Mouse (Mus musculus) hindbrain, postnatal 0 days (tissue): ENCODE measurements around the gene Kcnip4. TPM values are rescaled to one million over a fixed set of nuclear protein-coding genes. Genes with fewer than 3 reads are reported as not detected.

Experiments
- ATAC-seq: fragments of 200-750 bp; cut with Nextera tagmentation; 2 replicates; pipeline ENCODE4 v1.8.0; 2017; ENCODE audit warnings: mild to moderate bottlenecking, moderate TSS enrichment, moderate library complexity
- DNase-seq: peaks from one replicate; pipeline ENCODE4 v3.0.0-alpha.2; 2015; ENCODE audit warnings: low spot score
- H3K27ac ChIP-seq: fragments of 300-500 bp; sonication (generic); 2 replicates; pipeline ENCODE4 v1.5.1; 2014; ENCODE audit warnings: mild to moderate bottlenecking
- H3K27me3 ChIP-seq: fragments of 300-500 bp; sonication (generic); 2 replicates; pipeline ENCODE4 v1.6.1; 2014; ENCODE audit warnings: low read length, mixed read lengths; ENCODE audit not compliant: insufficient read depth
- H3K36me3 ChIP-seq: fragments of 300-500 bp; sonication (generic); 2 replicates; pipeline ENCODE4 v1.6.1; 2014; ENCODE audit warnings: low read length, mixed read lengths; ENCODE audit not compliant: insufficient read depth
- H3K4me1 ChIP-seq: fragments of 300-500 bp; sonication (generic); 2 replicates; pipeline ENCODE4 v1.6.1; 2014; ENCODE audit warnings: antibody characterized with exemption, low read length, mixed read lengths; ENCODE audit not compliant: insufficient read depth
- H3K4me2 ChIP-seq: fragments of 300-500 bp; sonication (generic); 2 replicates; pipeline ENCODE4 v1.6.1; 2014; ENCODE audit warnings: low read depth, mild to moderate bottlenecking, low read length, moderate library complexity, mixed read lengths
- H3K4me3 ChIP-seq: fragments of 300-500 bp; sonication (generic); 2 replicates; pipeline ENCODE4 v1.5.1; 2014; ENCODE audit warnings: low read length
- H3K9ac ChIP-seq: fragments of 300-500 bp; sonication (generic); replicated peaks from 2 replicates; pipeline ENCODE4 v1.6.1; 2014; ENCODE audit warnings: mild to moderate bottlenecking, low read length, moderate library complexity, mixed read lengths
- H3K9me3 ChIP-seq: fragments of 300-500 bp; sonication (generic); 2 replicates; pipeline ENCODE4 v1.6.1; 2016; ENCODE audit warnings: low read length, mixed read lengths
- CTCF ChIP-seq: IDR thresholded peaks from 2 replicates; pipeline ENCODE4 v1.5.1; 2016; ENCODE audit warnings: antibody characterized with exemption, control low read depth, low read depth
- WGBS: fragments of 180-500 bp; shearing (Covaris S2); extraction: QIAGEN DNeasy Blood & Tissue Kit; methylation state at CpG from one replicate; pipeline ENCODE4 v1.1.7; 2014; 5-methylcytosine and 5-hydroxymethylcytosine counted together
- polyA plus RNA-seq: library from polyadenylated mRNA; unstranded; fragments of >200 nt; fragmentation: Nextera tagmentation; extraction: Ambion mirVana; gene quantifications from 2 replicates; pipeline ENCODE4 v1.2.1, GENCODE M21; 2015
- total RNA-seq: library from RNA; depleted of rRNA; stranded (reverse); fragments of >200 nt; gene quantifications from 2 replicates; pipeline ENCODE4 v1.2.3, GENCODE M21; 2014

Kcnip4 gene
- total and polyA plus RNA-seq, 2 experiments from 2014 or later = 12.3 to 24.4 TPM

GRCm38 (mm10) chr5:49523997-49524393, 712 bp downstream of the Kcnip4 start:
- TF ChIP-seq CTCF = no peak
- ATAC-seq = peak; percentile 3; the same call in 1 of the 2 replicates
- DNase-seq = peak; percentile 3
- no peaks in the 10 kb centered on the region for H3K4me1 ChIP-seq
- H3K36me3 ChIP-seq = no peaks in the 10 kb centered on the region
- WGBS = 5% methylated on average over 11 of the region's 11 CpGs
- peak overlapping the region; percentile 75 for H3K4me3 ChIP-seq
- peak overlapping the region; percentile 99 for H3K4me2 ChIP-seq
- no peaks in the 10 kb centered on the region for H3K27me3 ChIP-seq
- peak overlapping the region; percentile 60 for H3K9ac ChIP-seq
- no peak overlapping the region for H3K27ac ChIP-seq
- no peaks in the 10 kb centered on the region for H3K9me3 ChIP-seq

DNA sequence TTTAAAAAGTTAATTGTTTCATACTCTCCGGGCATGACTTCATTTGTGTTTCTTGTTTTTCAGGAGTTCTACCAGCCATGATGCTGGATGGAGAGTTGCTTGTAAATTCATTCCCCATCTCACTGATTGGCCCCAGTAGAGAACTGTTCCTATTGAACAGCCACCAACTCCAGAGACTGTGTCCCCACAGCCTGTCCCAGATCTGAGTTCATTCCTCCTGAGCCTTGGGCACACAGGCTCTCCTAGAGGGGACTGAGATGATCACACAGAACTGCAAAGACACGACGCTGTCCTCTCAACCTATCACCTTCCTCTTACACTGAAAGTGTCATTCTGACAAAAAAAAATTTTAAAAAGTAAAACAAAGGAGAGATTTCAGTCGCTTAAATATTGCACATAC, 1.7 kb downstream of the Kcnip4 start:
- ATAC-seq (no peak), DNase-seq (no peak)
- no peaks in the 10 kb centered on the region for H3K4me1 ChIP-seq
- H3K9ac ChIP-seq = no peak overlapping the region
- H3K27me3 ChIP-seq = no peaks in the 10 kb centered on the region
- no peaks in the 10 kb centered on the region for H3K9me3 ChIP-seq
- 77% methylated on average over 4 of the region's 4 CpGs for WGBS
- no peaks in the 10 kb centered on the region for H3K36me3 ChIP-seq
- H3K4me2 ChIP-seq = no peak overlapping the region
- H3K27ac ChIP-seq = no peak overlapping the region
- no peak overlapping the region for H3K4me3 ChIP-seq
- no peak for TF ChIP-seq CTCF

GRCm38 (mm10) chr5:49498743-49499142, 26.0 kb downstream of the Kcnip4 start:
- Histone ChIP-seq H3K27me3 (no peaks in the 10 kb centered on the region), H3K9me3 (no peaks in the 10 kb centered on the region), H3K4me3 (no peak overlapping the region), H3K4me1 (no peaks in the 10 kb centered on the region), H3K27ac (no peak overlapping the region), H3K4me2 (no peak overlapping the region), H3K36me3 (no peaks in the 10 kb centered on the region), H3K9ac (no peak overlapping the region)
- no peak for TF ChIP-seq CTCF
- ATAC-seq = no peak
- WGBS = 90% methylated on average over 3 of the region's 3 CpGs
- DNase-seq = no peak

GRCm38 (mm10) chr5:49487270-49487669, 37.4 kb downstream of the Kcnip4 start:
- Histone ChIP-seq H3K27ac (no peak overlapping the region), H3K4me1 (no peaks in the 10 kb centered on the region)
- ATAC-seq = no peak

DNA sequence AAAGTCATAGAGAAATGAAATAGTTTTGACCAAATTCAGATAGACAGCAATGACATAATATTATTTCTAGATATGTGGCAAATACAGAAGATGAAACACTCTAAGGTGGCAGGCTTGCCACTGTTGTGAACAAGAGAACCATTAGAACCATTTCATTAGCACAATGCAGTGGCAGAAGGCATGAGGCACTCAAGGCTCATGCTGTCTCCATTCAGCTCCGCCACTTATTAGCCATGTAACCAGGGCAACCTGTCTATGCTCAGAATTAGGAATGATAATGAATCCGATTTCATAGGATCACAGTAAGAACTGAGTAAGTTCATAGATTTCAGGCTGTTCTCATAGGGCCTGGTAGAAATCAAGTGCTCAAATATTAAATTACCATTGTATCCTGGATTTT, 54.0 kb downstream of the Kcnip4 start:
- no peaks in the 10 kb centered on the region for H3K9me3 ChIP-seq
- H3K9ac ChIP-seq = no peak overlapping the region
- no peak overlapping the region for H3K4me3 ChIP-seq
- no peak overlapping the region for H3K27ac ChIP-seq
- DNase-seq = peak; percentile 5
- no peak for ATAC-seq
- no peak for TF ChIP-seq CTCF
- no peak overlapping the region for H3K4me2 ChIP-seq
- 40% methylated on average over 2 of the region's 2 CpGs for WGBS
- H3K36me3 ChIP-seq = no peaks in the 10 kb centered on the region
- no peaks in the 10 kb centered on the region for H3K4me1 ChIP-seq
- no peaks in the 10 kb centered on the region for H3K27me3 ChIP-seq

More at GRCm38 (mm10) chr5:49487270-49487669, 37.4 kb downstream of the Kcnip4 start:
- Histone ChIP-seq H3K9me3 (no peaks in the 10 kb centered on the region), H3K4me3 (no peak overlapping the region), H3K4me2 (no peak overlapping the region), H3K27me3 (no peaks in the 10 kb centered on the region), H3K9ac (no peak overlapping the region), H3K36me3 (no peaks in the 10 kb centered on the region)
- WGBS = 73% methylated on average over 2 of the region's 2 CpGs
- no peak for DNase-seq
- no peak for TF ChIP-seq CTCF

GRCm38 (mm10) chr5:49460643-49461276, 63.9 kb downstream of the Kcnip4 start:
- Histone ChIP-seq H3K9ac (no peak overlapping the region), H3K27me3 (no peaks in the 10 kb centered on the region), H3K36me3 (no peaks in the 10 kb centered on the region), H3K9me3 (no peaks in the 10 kb centered on the region), H3K27ac (no peak overlapping the region), H3K4me1 (no peaks in the 10 kb centered on the region), H3K4me3 (no peak overlapping the region), H3K4me2 (no peak overlapping the region)
- 54% methylated on average over 6 of the region's 6 CpGs for WGBS
- DNase-seq (no peak), ATAC-seq (no peak)
- no peak for TF ChIP-seq CTCF

- H3K36me3 ChIP-seq = no peaks in the 10 kb centered on the region
- H3K9ac ChIP-seq = no peak overlapping the region
- no peak for DNase-seq
- TF ChIP-seq CTCF = no peak
- H3K4me3 ChIP-seq = no peak overlapping the region
- no peaks in the 10 kb centered on the region for H3K27me3 ChIP-seq
- no peak overlapping the region for H3K4me2 ChIP-seq
- no peaks in the 10 kb centered on the region for H3K9me3 ChIP-seq
- ATAC-seq = no peak
- no peaks in the 10 kb centered on the region for H3K4me1 ChIP-seq
- no peak overlapping the region for H3K27ac ChIP-seq
- 82% methylated on average over 3 of the region's 3 CpGs for WGBS
Measured at GRCm38 (mm10) chr5:49453100-49453499, 71.6 kb downstream of the Kcnip4 start.
